Mouse (Mus musculus): ENCODE results near the gene Zbtb37. TPM values are rescaled to one million over a fixed set of nuclear protein-coding genes. Genes with fewer than 3 reads are reported as not detected.
"Not testable (repeated sequence)": the region's sequence is repeated elsewhere in the genome, so short reads cannot be mapped to it uniquely, and the experiment has no call there.

Gene Zbtb37
- total and polyA plus RNA-seq, 2 experiments from 2014 or later: 5.0 to 5.6 TPM

DNA sequence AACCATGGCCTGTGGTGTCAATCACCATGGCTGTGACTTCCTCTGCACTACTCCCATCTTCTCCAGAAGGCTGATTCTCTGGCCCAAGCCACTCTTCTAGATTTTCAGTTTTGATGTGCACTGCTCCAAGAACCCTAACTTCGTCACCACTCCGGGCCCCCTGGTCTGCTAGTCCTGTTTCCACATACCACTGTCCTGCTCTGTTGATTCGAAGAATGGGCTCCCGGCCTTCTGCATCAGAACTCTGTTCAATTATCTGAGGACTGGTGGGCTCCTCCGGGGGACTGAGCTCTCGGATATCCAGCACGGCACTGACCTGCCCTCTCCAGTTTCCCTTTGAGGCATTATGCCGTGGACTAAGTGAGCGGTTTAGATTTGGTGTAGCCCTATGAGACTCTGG is 2.8 kb downstream of the Zbtb37 start:
- Histone ChIP-seq H3K27ac (ENCODE audit: low read depth) (no peak overlapping the region), H3K4me2 (ENCODE audit: low read depth, low read length) (no peak overlapping the region), H3K36me3 (replicated peaks; ENCODE audit: control insufficient read depth, insufficient read depth, low read length) (peaks cover 42% of the 10 kb centered on the region), H3K27me3 (ENCODE audit: control insufficient read depth, insufficient read depth, low read length) (no peaks in the 10 kb centered on the region), H3K4me1 (ENCODE audit: control insufficient read depth, insufficient read depth) (peaks cover 7% of the 10 kb centered on the region), H3K9ac (replicated peaks; ENCODE audit: low read depth, low read length) (no peak overlapping the region), H3K9me3 (replicated peaks; ENCODE audit: control insufficient read depth, low read length) (no peaks in the 10 kb centered on the region), H3K4me3 (ENCODE audit: low read depth, low read length) (no peak overlapping the region)
- no peak for TF ChIP-seq EP300 (IDR thresholded peaks at IDR 0.05; ENCODE audit: low read depth)
- no peak for TF ChIP-seq CTCF (IDR thresholded peaks at IDR 0.05; ENCODE audit: low read depth)
- ATAC-seq (ENCODE audit: insufficient read depth, low read depth) (no peak), DNase-seq (ENCODE audit: low spot score) (no peak)
- 88% methylated on average over 9 of the region's 9 CpGs for WGBS

DNA sequence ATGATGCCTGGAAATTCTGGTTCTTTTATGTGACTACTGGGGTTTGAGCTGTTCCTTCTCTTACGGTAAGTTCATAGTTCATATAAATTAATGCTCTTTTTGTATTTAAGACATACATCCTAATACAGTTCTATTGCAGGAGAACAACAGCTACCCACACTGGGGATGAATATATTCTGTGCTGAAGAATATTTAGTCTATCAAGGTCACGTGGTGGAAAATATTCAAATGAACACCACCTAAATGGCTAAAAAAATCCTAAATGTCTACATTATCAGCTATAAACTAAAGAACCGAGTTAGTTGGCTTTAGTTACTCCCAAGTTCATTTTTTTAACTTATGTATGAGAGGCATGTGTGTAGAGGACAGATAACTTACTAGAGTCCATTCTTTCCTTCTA is 4.6 kb downstream of the Zbtb37 start:
- Histone ChIP-seq H3K36me3 (replicated peaks; ENCODE audit: control insufficient read depth, insufficient read depth, low read length) (peaks cover 36% of the 10 kb centered on the region), H3K27me3 (ENCODE audit: control insufficient read depth, insufficient read depth, low read length) (no peaks in the 10 kb centered on the region), H3K27ac (ENCODE audit: low read depth) (no peak overlapping the region), H3K9ac (replicated peaks; ENCODE audit: low read depth, low read length) (no peak overlapping the region), H3K4me3 (ENCODE audit: low read depth, low read length) (no peak overlapping the region), H3K4me2 (ENCODE audit: low read depth, low read length) (no peak overlapping the region), H3K4me1 (ENCODE audit: control insufficient read depth, insufficient read depth) (peaks cover 7% of the 10 kb centered on the region; the same call in 1 of the 2 replicates), H3K9me3 (replicated peaks; ENCODE audit: control insufficient read depth, low read length) (no peaks in the 10 kb centered on the region)
- TF ChIP-seq CTCF (IDR thresholded peaks at IDR 0.05; ENCODE audit: low read depth): no peak
- no peak for TF ChIP-seq EP300 (IDR thresholded peaks at IDR 0.05; ENCODE audit: low read depth)
- DNase-seq (ENCODE audit: low spot score) (no peak), ATAC-seq (ENCODE audit: insufficient read depth, low read depth) (no peak)
- 81% methylated on average over 3 of the region's 3 CpGs for WGBS

- H3K9ac ChIP-seq (replicated peaks; ENCODE audit: low read depth, low read length); H3K4me2 ChIP-seq (ENCODE audit: low read depth, low read length); H3K4me3 ChIP-seq (ENCODE audit: low read depth, low read length); H3K27ac ChIP-seq (ENCODE audit: low read depth); H3K9me3 ChIP-seq (replicated peaks; ENCODE audit: control insufficient read depth, low read length); DNase-seq (ENCODE audit: low spot score); ATAC-seq (ENCODE audit: insufficient read depth, low read depth); H3K27me3 ChIP-seq (ENCODE audit: control insufficient read depth, insufficient read depth, low read length); H3K4me1 ChIP-seq (ENCODE audit: control insufficient read depth, insufficient read depth): not testable (repeated sequence)
- peaks cover 36% of the 10 kb centered on the region for H3K36me3 ChIP-seq (replicated peaks; ENCODE audit: control insufficient read depth, insufficient read depth, low read length)
- WGBS: 74% methylated on average over 1 of the region's 1 CpGs
Observed at GRCm38 (mm10) chr1:161028427-161028826, 6.2 kb downstream of the Zbtb37 start.

DNA sequence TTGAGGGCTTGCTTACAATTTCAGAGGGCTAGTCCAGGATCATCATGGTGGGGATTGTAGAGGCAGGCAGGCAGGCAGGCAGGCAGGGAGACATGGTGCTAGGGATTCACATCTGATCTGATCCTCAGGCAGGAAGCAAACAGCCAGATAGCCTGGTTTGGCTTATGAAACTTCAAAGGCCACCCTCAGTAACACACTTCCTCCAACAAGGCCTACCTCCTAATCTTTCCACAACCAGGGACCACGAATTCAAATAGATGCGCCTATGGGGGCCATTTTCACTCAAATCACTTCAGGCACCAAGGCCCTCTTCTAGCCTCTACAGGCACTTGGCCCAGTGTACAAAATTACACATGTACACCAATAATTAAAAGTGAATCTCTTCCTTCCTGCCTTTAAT is 7.5 kb downstream of the Zbtb37 start:
- DNase-seq (ENCODE audit: low spot score) (no peak), ATAC-seq (ENCODE audit: insufficient read depth, low read depth) (no peak)
- peaks cover 34% of the 10 kb centered on the region for H3K36me3 ChIP-seq (replicated peaks; ENCODE audit: control insufficient read depth, insufficient read depth, low read length)
- no peak overlapping the region for H3K4me2 ChIP-seq (ENCODE audit: low read depth, low read length)
- TF ChIP-seq CTCF (IDR thresholded peaks at IDR 0.05; ENCODE audit: low read depth): no peak
- TF ChIP-seq EP300 (IDR thresholded peaks at IDR 0.05; ENCODE audit: low read depth): no peak
- H3K9me3 ChIP-seq (replicated peaks; ENCODE audit: control insufficient read depth, low read length): no peaks in the 10 kb centered on the region
- H3K4me3 ChIP-seq (ENCODE audit: low read depth, low read length): no peak overlapping the region
- no peaks in the 10 kb centered on the region for H3K27me3 ChIP-seq (ENCODE audit: control insufficient read depth, insufficient read depth, low read length)
- H3K4me1 ChIP-seq (ENCODE audit: control insufficient read depth, insufficient read depth): peaks cover 7% of the 10 kb centered on the region; the same call in 1 of the 2 replicates
- no peak overlapping the region for H3K9ac ChIP-seq (replicated peaks; ENCODE audit: low read depth, low read length)
- WGBS: 79% methylated on average over 2 of the region's 2 CpGs
- no peak overlapping the region for H3K27ac ChIP-seq (ENCODE audit: low read depth)

DNA sequence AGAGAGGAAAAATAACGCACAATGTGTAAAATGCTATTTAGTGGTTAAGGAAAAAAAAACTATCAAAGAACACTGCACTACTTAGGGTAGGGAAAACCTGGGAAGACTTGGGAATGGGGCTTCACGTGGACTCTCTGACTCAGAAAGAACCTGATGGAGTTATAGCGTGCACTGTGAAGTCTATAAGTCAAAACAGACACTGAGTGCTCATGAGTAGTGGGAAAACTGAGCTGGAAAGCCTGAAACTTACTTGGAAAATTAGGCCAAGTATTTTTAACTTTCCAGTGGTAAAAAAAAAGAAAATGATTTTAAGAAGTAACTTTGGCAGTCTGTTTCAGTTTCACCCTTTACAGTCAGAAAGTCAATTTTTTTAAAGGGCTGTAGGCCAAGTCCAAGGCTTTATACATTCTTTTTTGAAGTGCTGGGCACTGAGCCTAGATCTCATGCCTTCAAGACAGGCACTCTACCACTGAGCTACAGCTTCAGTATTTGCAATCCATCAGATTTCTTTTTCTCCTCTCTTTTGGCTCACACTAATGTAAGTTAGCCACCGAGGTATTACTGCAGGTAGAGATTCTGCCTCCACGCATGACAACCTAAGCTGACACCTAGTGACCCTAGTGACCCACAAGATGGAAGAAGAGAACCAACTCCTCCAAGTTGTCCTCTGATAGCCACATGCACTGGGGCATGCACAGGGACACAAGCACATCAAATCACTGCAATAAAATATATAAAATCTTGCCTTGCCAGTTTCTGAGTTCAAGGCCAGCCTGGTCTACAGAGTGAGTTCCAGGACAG is 9.0 kb downstream of the Zbtb37 start:
- TF ChIP-seq EP300 (IDR thresholded peaks at IDR 0.05; ENCODE audit: low read depth) (no peak), CTCF (IDR thresholded peaks at IDR 0.05; ENCODE audit: low read depth) (no peak)
- H3K9ac ChIP-seq (replicated peaks; ENCODE audit: low read depth, low read length): no peak overlapping the region
- WGBS: 78% methylated on average over 5 of the region's 5 CpGs

DNA sequence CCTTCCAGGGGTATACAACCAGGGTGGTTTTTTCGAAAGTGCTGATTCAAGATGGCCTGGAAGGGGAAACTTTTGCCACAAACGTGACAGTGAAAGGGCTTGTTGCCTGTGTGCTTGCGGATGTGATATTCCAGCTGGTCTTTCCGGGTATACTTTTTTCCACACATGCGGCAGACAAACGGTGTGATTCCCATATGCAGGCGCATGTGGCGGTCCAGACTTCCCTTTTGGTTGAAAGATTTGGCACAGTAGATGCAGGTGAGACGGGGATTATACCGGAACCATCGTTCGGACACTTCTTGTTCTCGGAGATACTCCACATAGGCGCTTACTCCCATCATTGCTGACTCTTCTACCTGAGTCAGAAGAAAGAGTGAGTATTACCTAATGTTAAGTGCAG is 14.6 kb downstream of the Zbtb37 start:
- Histone ChIP-seq H3K9me3 (replicated peaks; ENCODE audit: control insufficient read depth, low read length) (no peaks in the 10 kb centered on the region), H3K4me2 (ENCODE audit: low read depth, low read length) (no peak overlapping the region), H3K4me1 (ENCODE audit: control insufficient read depth, insufficient read depth) (no peaks in the 10 kb centered on the region; the same call in 1 of the 2 replicates), H3K27me3 (ENCODE audit: control insufficient read depth, insufficient read depth, low read length) (no peaks in the 10 kb centered on the region), H3K4me3 (ENCODE audit: low read depth, low read length) (no peak overlapping the region), H3K36me3 (replicated peaks; ENCODE audit: control insufficient read depth, insufficient read depth, low read length) (peaks cover 35% of the 10 kb centered on the region), H3K9ac (replicated peaks; ENCODE audit: low read depth, low read length) (no peak overlapping the region), H3K27ac (ENCODE audit: low read depth) (no peak overlapping the region)
- WGBS: 93% methylated on average over 14 of the region's 14 CpGs
- ATAC-seq (ENCODE audit: insufficient read depth, low read depth) (no peak), DNase-seq (ENCODE audit: low spot score) (no peak)
- TF ChIP-seq EP300 (IDR thresholded peaks at IDR 0.05; ENCODE audit: low read depth) (no peak), CTCF (IDR thresholded peaks at IDR 0.05; ENCODE audit: low read depth) (no peak)

More for the DNA sequence above, 9.0 kb downstream of the Zbtb37 start:
- no peaks in the 10 kb centered on the region for H3K27me3 ChIP-seq (ENCODE audit: control insufficient read depth, insufficient read depth, low read length)
- DNase-seq (ENCODE audit: low spot score): no peak
- H3K4me3 ChIP-seq (ENCODE audit: low read depth, low read length): no peak overlapping the region
- no peaks in the 10 kb centered on the region for H3K9me3 ChIP-seq (replicated peaks; ENCODE audit: control insufficient read depth, low read length)
- H3K27ac ChIP-seq (ENCODE audit: low read depth): peak overlapping the region; percentile 15; the same call in 1 of the 2 replicates
- peaks cover 22% of the 10 kb centered on the region for H3K36me3 ChIP-seq (replicated peaks; ENCODE audit: control insufficient read depth, insufficient read depth, low read length)
- no peak for ATAC-seq (ENCODE audit: insufficient read depth, low read depth)
- H3K4me2 ChIP-seq (ENCODE audit: low read depth, low read length): no peak overlapping the region
- peaks cover 7% of the 10 kb centered on the region; the same call in 1 of the 2 replicates for H3K4me1 ChIP-seq (ENCODE audit: control insufficient read depth, insufficient read depth)
